Mouse (Mus musculus) lung, adult 18-20 months (tissue): Measurements from ENCODE around the gene Wdfy3.
"Not testable (repeated sequence)": the region's sequence is repeated elsewhere in the genome, so short reads cannot be mapped to it uniquely, and the experiment has no call there.

Experiments used
- DNase-seq, 2 experiments: peaks; one replicate each; pipeline ENCODE4 v3.0.0; 2022; ENCODE audit warnings: mixed read lengths in 2 of 2

Wdfy3 gene

GRCm38 (mm10) chr5:101996036-101996735 is 73.5 kb downstream of the Wdfy3 start:
- no peak for DNase-seq

DNA sequence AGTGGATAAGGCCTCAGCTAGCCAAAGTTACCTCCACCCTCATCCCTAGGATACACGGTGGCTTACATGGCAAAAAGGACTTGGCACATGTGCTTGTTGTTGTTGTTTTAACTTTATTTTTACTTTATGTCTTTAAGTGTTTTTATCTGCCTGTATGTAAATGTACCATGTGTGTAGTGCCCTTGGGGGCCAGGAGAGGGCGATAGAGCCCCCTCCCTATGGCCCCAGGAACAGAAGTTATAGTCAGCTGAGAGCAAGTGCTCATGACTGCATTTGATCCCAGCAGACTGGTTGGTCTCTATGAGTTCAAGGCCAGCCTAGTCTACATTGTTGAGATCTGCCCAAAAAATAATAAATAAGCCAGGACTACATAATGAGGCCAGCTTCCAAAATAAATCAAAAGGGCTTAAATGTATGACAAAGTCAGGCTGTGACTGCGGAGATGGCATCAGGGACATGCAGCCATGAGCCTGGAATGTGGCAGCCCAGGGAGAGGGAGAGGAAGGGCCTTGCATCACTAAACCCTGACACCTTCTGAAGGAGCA is 74.2 kb downstream of the Wdfy3 start:
- DNase-seq, result no peak

GRCm38 (mm10) chr5:101993996-101994395 is 75.7 kb downstream of the Wdfy3 start:
- no peak for DNase-seq

- DNase-seq, result no peak
Measured at GRCm38 (mm10) chr5:101992969-101993670, 76.6 kb downstream of the Wdfy3 start.

DNA sequence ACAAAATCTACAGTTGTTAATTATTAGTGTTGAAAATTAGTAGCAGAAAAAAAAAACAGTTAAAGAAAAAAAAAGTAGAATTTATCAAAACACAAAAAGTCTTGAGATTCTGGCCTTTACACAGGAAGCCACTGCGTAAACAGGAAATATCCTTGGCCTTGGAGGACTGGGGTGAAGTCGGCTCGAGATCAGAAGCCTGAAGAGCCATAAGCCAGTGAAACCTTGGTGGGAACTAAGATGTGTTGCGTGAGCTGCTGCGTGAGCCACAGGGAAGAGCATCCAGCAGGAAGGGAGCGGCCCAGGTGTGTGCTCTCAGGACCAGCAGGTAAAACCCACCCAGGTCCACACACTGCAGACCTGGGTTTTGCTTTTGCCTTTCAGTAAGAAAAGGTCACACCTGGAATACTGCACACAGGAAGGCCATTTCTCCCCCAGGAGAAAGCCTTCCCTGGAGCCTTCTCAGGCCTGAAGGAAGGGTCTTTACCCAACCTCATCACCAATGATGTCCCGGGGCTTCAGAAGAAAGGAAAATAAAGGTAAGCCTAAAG is 79.3 kb downstream of the Wdfy3 start:
- DNase-seq, result no peak

DNA sequence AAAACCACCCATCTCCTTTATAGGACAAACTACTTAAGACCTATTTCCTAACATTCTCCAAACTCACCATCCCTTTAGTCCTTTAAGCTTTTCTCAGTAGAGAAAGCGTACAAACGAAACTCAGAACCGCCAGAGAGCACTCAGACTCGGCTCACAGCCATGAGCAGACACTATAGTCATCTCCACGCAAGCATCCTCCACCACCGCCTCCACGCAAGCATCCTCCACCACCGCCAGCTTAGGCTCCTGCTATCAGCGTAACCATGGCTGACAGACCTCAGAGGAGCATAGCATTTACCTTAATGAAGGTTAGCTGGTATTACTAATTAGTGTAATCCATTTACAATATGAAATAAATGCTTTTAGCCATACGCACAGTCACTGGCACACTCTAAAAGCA is 81.2 kb downstream of the Wdfy3 start:
- no peak for DNase-seq

DNA sequence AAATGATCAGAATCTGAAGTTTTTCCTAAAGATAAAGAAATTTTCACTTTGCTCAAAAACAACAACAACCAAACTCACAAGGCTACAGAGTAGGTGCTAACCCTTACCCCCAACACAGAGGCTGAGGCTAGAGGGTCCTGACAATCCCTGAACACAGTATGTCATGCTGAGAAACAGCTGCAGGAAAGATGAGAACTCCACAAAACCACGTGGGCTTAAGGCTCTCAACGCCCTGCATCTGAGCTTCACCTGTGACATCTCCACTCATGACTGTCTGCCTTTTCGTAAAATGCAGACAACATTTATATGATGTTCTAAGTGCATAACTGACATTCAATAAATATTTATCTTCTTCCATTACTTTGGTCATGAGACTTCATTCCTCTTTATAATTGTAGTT is 83.0 kb downstream of the Wdfy3 start:
- no peak for DNase-seq

DNA sequence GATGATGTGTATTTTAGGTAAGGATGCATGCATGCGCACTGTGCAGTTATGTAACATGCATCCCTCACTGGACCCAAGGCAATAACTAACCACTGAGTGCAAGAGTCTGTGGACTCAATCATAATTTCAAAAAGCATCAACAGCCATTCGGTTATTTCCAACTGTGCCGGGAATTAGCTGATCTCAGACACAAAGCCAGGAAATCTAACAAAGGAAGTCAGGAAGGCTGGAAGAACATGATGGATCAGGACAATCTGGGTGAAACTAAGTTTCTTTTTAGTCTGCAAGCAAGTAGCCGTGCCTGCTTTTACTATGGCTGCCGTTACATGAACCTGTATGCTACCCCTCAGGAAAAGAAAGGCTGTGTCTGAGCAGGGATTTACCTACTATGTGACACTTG is 87.5 kb downstream of the Wdfy3 start:
- DNase-seq, result no peak

DNA sequence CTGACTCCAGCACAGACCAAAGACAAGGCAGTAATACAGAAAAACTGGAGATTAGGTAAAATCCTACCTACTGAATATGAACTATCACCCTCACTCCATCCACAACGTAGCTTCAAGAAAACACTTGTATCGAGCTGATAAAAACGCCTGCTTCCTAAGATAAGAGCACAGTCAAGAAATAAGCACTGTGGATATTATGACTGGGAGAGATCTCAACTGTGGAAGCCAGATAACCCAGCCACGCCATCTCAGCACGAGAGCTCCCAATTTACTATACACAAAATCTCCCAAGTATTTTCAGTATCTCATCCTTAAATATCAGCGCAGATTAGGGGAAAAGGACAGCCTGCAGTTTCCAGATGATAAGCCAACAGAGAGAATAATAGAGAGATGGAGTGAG is 90.1 kb downstream of the Wdfy3 start:
- no peak for DNase-seq

GRCm38 (mm10) chr5:101972594-101972993 is 97.1 kb downstream of the Wdfy3 start:
- not testable (repeated sequence) for DNase-seq

GRCm38 (mm10) chr5:101968153-101968851 is 101.4 kb downstream of the Wdfy3 start:
- DNase-seq, result peak; percentile 36 to 74

GRCm38 (mm10) chr5:101967832-101968152 is 101.9 kb downstream of the Wdfy3 start:
- DNase-seq, result no peak

DNA sequence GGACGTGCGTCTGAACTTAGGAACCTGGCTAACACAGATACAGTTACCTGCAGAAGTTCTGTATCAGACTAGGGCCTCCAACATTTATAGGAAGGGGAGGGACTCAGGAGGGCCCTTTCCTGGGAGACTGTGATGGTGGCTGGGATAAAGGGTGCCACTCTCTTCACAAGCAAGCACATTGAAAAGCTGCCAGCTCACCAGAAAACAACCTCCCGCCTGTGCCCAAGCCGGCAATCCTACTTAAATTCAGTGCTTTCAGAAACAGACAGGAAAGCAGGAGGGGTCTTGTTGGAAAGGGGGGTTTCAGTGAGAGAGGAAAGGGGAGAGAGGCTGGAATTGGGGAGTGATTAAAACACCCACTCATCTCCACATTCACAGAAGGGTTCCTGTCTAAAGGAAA is 106.9 kb downstream of the Wdfy3 start:
- DNase-seq, result no peak

- no peak for DNase-seq
Measured at GRCm38 (mm10) chr5:101959369-101959768, 110.4 kb downstream of the Wdfy3 start.

- no peak for DNase-seq
Measured at GRCm38 (mm10) chr5:101958941-101959340, 110.8 kb downstream of the Wdfy3 start.

- DNase-seq, result no peak
Measured at GRCm38 (mm10) chr5:101957419-101957818, 112.3 kb downstream of the Wdfy3 start.

GRCm38 (mm10) chr5:101954393-101955340 is 115.1 kb downstream of the Wdfy3 start:
- no peak for DNase-seq

- DNase-seq, result no peak
Measured at GRCm38 (mm10) chr5:101951918-101952317, 117.8 kb downstream of the Wdfy3 start.

DNA sequence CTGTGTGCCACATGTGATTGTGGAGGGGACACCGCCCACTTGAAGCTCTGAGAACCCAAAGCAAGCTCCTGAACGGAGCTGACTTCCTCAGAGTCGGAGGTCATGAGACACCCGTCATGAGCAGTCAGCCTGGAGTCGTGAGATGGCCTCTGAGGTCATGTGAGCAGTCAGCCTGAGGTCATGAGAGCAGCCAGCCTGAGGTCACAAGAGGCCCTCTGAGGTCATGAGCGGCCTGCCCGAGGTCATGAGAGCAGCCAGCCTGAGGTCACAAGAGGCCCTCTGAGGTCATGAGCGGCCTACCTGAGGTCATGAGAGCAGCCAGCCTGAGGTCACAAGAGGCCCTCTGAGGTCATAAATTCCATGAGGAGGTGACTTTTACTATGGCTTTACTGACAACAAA is 120.4 kb downstream of the Wdfy3 start:
- DNase-seq, result no peak

- DNase-seq, result no peak
Measured at GRCm38 (mm10) chr5:101948641-101949040, 121.1 kb downstream of the Wdfy3 start.

DNA sequence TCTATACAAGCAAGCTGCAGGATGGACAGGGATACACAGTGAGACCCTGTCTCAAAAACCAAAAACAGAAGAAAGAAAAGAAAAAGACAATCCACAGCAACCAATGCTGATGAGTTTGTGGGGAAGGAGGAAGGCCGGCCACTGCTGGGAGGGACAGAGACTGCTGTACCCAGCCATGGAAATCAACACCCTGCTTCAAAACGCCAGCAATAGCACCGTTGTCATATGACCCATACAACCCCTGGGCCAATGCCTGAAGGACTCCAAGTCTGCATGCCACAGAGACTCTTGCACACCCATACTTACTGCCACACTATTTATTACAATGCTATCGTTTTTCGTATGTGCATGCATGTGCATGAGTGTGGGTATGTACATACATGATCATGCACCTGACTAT is 124.0 kb downstream of the Wdfy3 start:
- DNase-seq, result no peak

- DNase-seq, result peak; percentile 49 to 75
Measured at GRCm38 (mm10) chr5:101937909-101938596, 131.7 kb downstream of the Wdfy3 start.
